ENCODE assay signal across 16 mouse cellular contexts in genomic region chr8:123071176-123071575, GRCm38 (mm10). TPM values are rescaled to one million over a fixed set of nuclear protein-coding genes. Genes with fewer than 3 reads are reported as not detected.
DNase-seq lines count a peak whose midpoint lies in the region; ATAC-seq and TF ChIP-seq lines count a peak whose summit lies in the region.
"Had no signal": no experiment of that assay in that cellular context is flagged by ENCODE, and none has a peak within 500 bp of the region (broad histone marks: within the 10 kb centered on the region; RNA-seq: fewer than 3 reads in every experiment).

No protein-coding gene starts in this region.

- no peak for TF ChIP-seq POLR2A in lung, adult 2 months (IDR thresholded peaks at IDR 0.05; ENCODE audit: borderline replicate concordance, extremely low read depth, low read depth, low read length)

- H3K36me3 ChIP-seq in embryonic facial prominence, embryonic 14.5 days (ENCODE audit: control insufficient read depth, insufficient read depth, low read length), result peaks cover 65% of the 10 kb centered on the region
- H3K36me3 ChIP-seq in embryonic facial prominence, embryonic 10.5 days (replicated peaks), result peaks cover 87% of the 10 kb centered on the region
- H3K36me3 ChIP-seq in lung, embryonic 14.5 days (ENCODE audit: insufficient read depth), result peaks cover 66% of the 10 kb centered on the region
- peaks cover 18% of the 10 kb centered on the region for H3K36me3 ChIP-seq in liver, embryonic 11.5 days (ENCODE audit: control insufficient read depth, insufficient read depth, low read length)

- peaks cover 7% of the 10 kb centered on the region for H3K4me1 ChIP-seq in embryonic facial prominence, embryonic 14.5 days (ENCODE audit: control insufficient read depth, insufficient read depth, low read length)
- peaks cover 13% of the 10 kb centered on the region for H3K4me1 ChIP-seq in embryonic facial prominence, embryonic 10.5 days
- peaks cover 7% of the 10 kb centered on the region; the same call in 1 of the 2 replicates for H3K4me1 ChIP-seq in lung, embryonic 14.5 days (ENCODE audit: insufficient read depth)
- H3K4me1 ChIP-seq in lung, adult 2 months (ENCODE audit: control insufficient read depth, insufficient read depth, low read length), result peaks cover under 1% of the 10 kb centered on the region
- peaks cover 10% of the 10 kb centered on the region for H3K4me1 ChIP-seq in liver, embryonic 11.5 days (replicated peaks; ENCODE audit: control insufficient read depth, insufficient read depth, low read length)

- H3K4me2 ChIP-seq in embryonic facial prominence, embryonic 14.5 days (ENCODE audit: low read depth, low read length), result no peak overlapping the region
- no peak overlapping the region for H3K4me2 ChIP-seq in lung, embryonic 14.5 days
- H3K4me2 ChIP-seq in liver, embryonic 11.5 days, result no peak overlapping the region
- H3K4me2 ChIP-seq: forebrain, embryonic 12.5 days; neural tube, embryonic 12.5 days had no signal

- DNase-seq in embryonic facial prominence, embryonic 14.5 days (ENCODE audit: low spot score), result peak; percentile 45
- DNase-seq in embryonic facial prominence, embryonic 10.5 days (ENCODE audit: low spot score), result no peak
- peak; percentile 44 for DNase-seq in lung, embryonic 14.5 days
- no peak for DNase-seq in lung, adult 2 months
- peak; percentile 27 for DNase-seq in Muller cell, postnatal 12 days (ENCODE audit: inconsistent ontology term)
- DNase-seq in heart, postnatal 4 days, result peak; percentile 74
- DNase-seq in liver, embryonic 11.5 days (ENCODE audit: low spot score), result no peak
- no peak for DNase-seq in layer of hippocampus, adult 2 months (ENCODE audit: low spot score in 2 of 2)
- DNase-seq: cerebellum, adult 9-10 months; kidney, adult 9 months; layer of hippocampus, postnatal 36 days; liver; thymus, postnatal 14 days had no signal

- no peak for ATAC-seq in embryonic facial prominence, embryonic 14.5 days (ENCODE audit: low read depth)
- ATAC-seq in lung, embryonic 14.5 days (ENCODE audit: insufficient read depth), result no peak
- ATAC-seq in liver, embryonic 11.5 days (replicated peaks; ENCODE audit: low FRiP score), result no peak
- ATAC-seq: Patski had no signal

- no peaks in the 10 kb centered on the region for H3K9me3 ChIP-seq in embryonic facial prominence, embryonic 14.5 days (ENCODE audit: control insufficient read depth, low read length)
- H3K9me3 ChIP-seq in embryonic facial prominence, embryonic 10.5 days, result no peaks in the 10 kb centered on the region
- no peaks in the 10 kb centered on the region for H3K9me3 ChIP-seq in lung, embryonic 14.5 days (ENCODE audit: low read depth, low read length)
- H3K9me3 ChIP-seq in liver, embryonic 11.5 days (ENCODE audit: control insufficient read depth, low read length), result no peaks in the 10 kb centered on the region
- H3K9me3 ChIP-seq: forebrain, embryonic 12.5 days; neural tube, embryonic 12.5 days had no signal

- no peak overlapping the region for H3K27ac ChIP-seq in embryonic facial prominence, embryonic 14.5 days (replicated peaks; ENCODE audit: low read depth, low read length)
- H3K27ac ChIP-seq in embryonic facial prominence, embryonic 10.5 days (replicated peaks), result no peak overlapping the region
- no peak overlapping the region for H3K27ac ChIP-seq in lung, embryonic 14.5 days (ENCODE audit: low read depth)
- no peak overlapping the region for H3K27ac ChIP-seq in liver, embryonic 11.5 days (ENCODE audit: low read depth, low read length)
- H3K27ac ChIP-seq in layer of hippocampus, adult 2 months, result no peak overlapping the region
- H3K27ac ChIP-seq: forebrain, embryonic 12.5 days; neural tube, embryonic 12.5 days had no signal

- no peak for TF ChIP-seq CTCF in lung, embryonic 14.5 days (IDR thresholded peaks at IDR 0.05; ENCODE audit: low read depth)
- TF ChIP-seq CTCF in lung, adult 2 months (IDR thresholded peaks at IDR 0.05; ENCODE audit: insufficient read depth, low read length), result no peak
- no peak for TF ChIP-seq CTCF in layer of hippocampus, adult 2 months (conservative IDR thresholded peaks at IDR 0.05)

- no peak overlapping the region for H3K4me3 ChIP-seq in embryonic facial prominence, embryonic 14.5 days (ENCODE audit: low read depth, low read length)
- no peak overlapping the region for H3K4me3 ChIP-seq in embryonic facial prominence, embryonic 10.5 days
- no peak overlapping the region for H3K4me3 ChIP-seq in lung, embryonic 14.5 days (ENCODE audit: low read depth, low read length)
- no peak overlapping the region for H3K4me3 ChIP-seq in lung, adult 2 months (replicated peaks; ENCODE audit: extremely low read depth, low read depth, low read length)
- H3K4me3 ChIP-seq in liver, embryonic 11.5 days (ENCODE audit: low read depth, low read length), result no peak overlapping the region
- H3K4me3 ChIP-seq in layer of hippocampus, adult 2 months, result no peak overlapping the region
- H3K4me3 ChIP-seq: forebrain, embryonic 12.5 days; neural tube, embryonic 12.5 days had no signal

- no peak overlapping the region for H3K9ac ChIP-seq in embryonic facial prominence, embryonic 14.5 days (ENCODE audit: low read depth, low read length)
- no peak overlapping the region for H3K9ac ChIP-seq in lung, embryonic 14.5 days
- no peak overlapping the region for H3K9ac ChIP-seq in liver, embryonic 11.5 days (ENCODE audit: low read depth, low read length)
- H3K9ac ChIP-seq: forebrain, embryonic 12.5 days; neural tube, embryonic 12.5 days had no signal

- 68% methylated on average over 4 of the region's 4 CpGs for WGBS in embryonic facial prominence, embryonic 14.5 days
- WGBS in embryonic facial prominence, embryonic 10.5 days, result 92% methylated on average over 4 of the region's 4 CpGs
- WGBS in lung, embryonic 14.5 days, result 73% methylated on average over 4 of the region's 4 CpGs
- 38% methylated on average over 4 of the region's 4 CpGs for WGBS in lung, adult 2 months
- WGBS in liver, embryonic 11.5 days, result 86% methylated on average over 4 of the region's 4 CpGs

- H3K27me3 ChIP-seq in embryonic facial prominence, embryonic 14.5 days (replicated peaks; ENCODE audit: control insufficient read depth, insufficient read depth, low read length), result no peaks in the 10 kb centered on the region
- no peaks in the 10 kb centered on the region for H3K27me3 ChIP-seq in embryonic facial prominence, embryonic 10.5 days (replicated peaks; ENCODE audit: low read depth, poor library complexity, severe bottlenecking)
- H3K27me3 ChIP-seq in lung, embryonic 14.5 days (ENCODE audit: insufficient read depth, low read length), result no peaks in the 10 kb centered on the region
- H3K27me3 ChIP-seq in liver, embryonic 11.5 days (replicated peaks; ENCODE audit: control insufficient read depth, insufficient read depth, low read length), result no peaks in the 10 kb centered on the region
- H3K27me3 ChIP-seq: forebrain, embryonic 12.5 days; neural tube, embryonic 12.5 days; Patski had no signal

RNA-seq across cellular contexts. Expression of gene Spg7, which starts 8.4 kb away (rescaled TPM):
- polyA plus RNA-seq in embryonic facial prominence, embryonic 14.5 days (2014; fragmentation: Nextera tagmentation; extraction: Ambion mirVana), result 36.5 and 41.2 TPM in 2 replicates
- 51.3 and 54.5 TPM in 2 replicates for polyA plus RNA-seq in embryonic facial prominence, embryonic 10.5 days (2016; fragmentation: Nextera tagmentation; extraction: Ambion mirVana)
- 44.5 and 45.0 TPM in 2 replicates for polyA plus RNA-seq in lung, embryonic 14.5 days (2014; fragmentation: Nextera tagmentation; extraction: Ambion mirVana)
- 71.1 and 85.5 TPM in 2 replicates for polyA plus RNA-seq in lung, adult 2 months (2012; rRNA removed)
- 10 to 100 TPM; 68.5 to 76.5 TPM for total RNA-seq in heart, postnatal 4 days (2021)
- polyA plus RNA-seq in liver, embryonic 11.5 days (2014; fragmentation: Nextera tagmentation; extraction: Ambion mirVana), result 41.3 and 46.0 TPM in 2 replicates
- total RNA-seq in layer of hippocampus, adult 2 months (2021), result 10 to 100 TPM; 63.4 to 66.3 TPM

RNA-seq across cellular contexts. Expression of gene Ankrd11, which starts 29.1 kb away (rescaled TPM):
- polyA plus RNA-seq in embryonic facial prominence, embryonic 14.5 days (2014; fragmentation: Nextera tagmentation; extraction: Ambion mirVana), result 53.5 and 55.0 TPM in 2 replicates
- polyA plus RNA-seq in embryonic facial prominence, embryonic 10.5 days (2016; fragmentation: Nextera tagmentation; extraction: Ambion mirVana), result 41.2 and 49.2 TPM in 2 replicates
- polyA plus RNA-seq in lung, embryonic 14.5 days (2014; fragmentation: Nextera tagmentation; extraction: Ambion mirVana), result 87.5 and 94.6 TPM in 2 replicates
- polyA plus RNA-seq in lung, adult 2 months (2012; rRNA removed), result 48.7 and 67.5 TPM in 2 replicates
- total RNA-seq in heart, postnatal 4 days (2021), result 10 to 100 TPM; 85.2 to 86.3 TPM
- polyA plus RNA-seq in liver, embryonic 11.5 days (2014; fragmentation: Nextera tagmentation; extraction: Ambion mirVana), result 49.2 and 53.8 TPM in 2 replicates
- total RNA-seq in layer of hippocampus, adult 2 months (2021), result 100 to 1,000 TPM; 165 to 176 TPM

RNA-seq across cellular contexts. Expression of gene Rpl13, which starts 31.0 kb away (rescaled TPM):
- 1,761 and 1,789 TPM in 2 replicates for polyA plus RNA-seq in embryonic facial prominence, embryonic 14.5 days (2014; fragmentation: Nextera tagmentation; extraction: Ambion mirVana)
- 1,419 and 1,432 TPM in 2 replicates for polyA plus RNA-seq in embryonic facial prominence, embryonic 10.5 days (2016; fragmentation: Nextera tagmentation; extraction: Ambion mirVana)
- polyA plus RNA-seq in lung, embryonic 14.5 days (2014; fragmentation: Nextera tagmentation; extraction: Ambion mirVana), result 1,722 and 1,770 TPM in 2 replicates
- polyA plus RNA-seq in lung, adult 2 months (2012; rRNA removed), result 1,500 and 2,209 TPM in 2 replicates
- total RNA-seq in heart, postnatal 4 days (2021), result 100 to 1,000 TPM; 641 to 660 TPM
- polyA plus RNA-seq in liver, embryonic 11.5 days (2014; fragmentation: Nextera tagmentation; extraction: Ambion mirVana), result 1,965 and 2,035 TPM in 2 replicates
- total RNA-seq in layer of hippocampus, adult 2 months (2021), result 100 to 1,000 TPM; 418 to 466 TPM

RNA-seq across cellular contexts. Expression of gene Cpne7, which starts 46.0 kb away (rescaled TPM):
- 1.4 and 2.0 TPM in 2 replicates for polyA plus RNA-seq in embryonic facial prominence, embryonic 14.5 days (2014; fragmentation: Nextera tagmentation; extraction: Ambion mirVana)
- polyA plus RNA-seq in embryonic facial prominence, embryonic 10.5 days (2016; fragmentation: Nextera tagmentation; extraction: Ambion mirVana), result 1.8 and 2.0 TPM in 2 replicates
- polyA plus RNA-seq in lung, embryonic 14.5 days (2014; fragmentation: Nextera tagmentation; extraction: Ambion mirVana), result 0.24 and 0.49 TPM in 2 replicates
- polyA plus RNA-seq in lung, adult 2 months (2012; rRNA removed), result 1.3 and 1.7 TPM in 2 replicates
- under 1 TPM; 0.14 to 0.16 TPM for total RNA-seq in heart, postnatal 4 days (2021)
- 5.2 and 5.9 TPM in 2 replicates for polyA plus RNA-seq in liver, embryonic 11.5 days (2014; fragmentation: Nextera tagmentation; extraction: Ambion mirVana)
- 100 to 1,000 TPM; 257 to 313 TPM for total RNA-seq in layer of hippocampus, adult 2 months (2021)

Comparison
In these comparisons a context has a peak if more than half of its experiments do, and no peak if none do; other contexts are left out.
1. DNase-seq: peak in embryonic facial prominence, embryonic 14.5 days (single experiment), lung, embryonic 14.5 days (single experiment), Muller cell, postnatal 12 days (single experiment) and heart, postnatal 4 days (single experiment); none in embryonic facial prominence, embryonic 10.5 days (single experiment), lung, adult 2 months (single experiment), liver, embryonic 11.5 days (single experiment) and layer of hippocampus, adult 2 months (0 of 2).